Mouse (Mus musculus) ES-Bruce4 (cell line): ENCODE results near the gene Smim22. TPM values are rescaled to one million over a fixed set of nuclear protein-coding genes. Genes with fewer than 3 reads are reported as not detected.

Experiments
- H3K27ac ChIP-seq: 2 replicates; pipeline ENCODE4 v1.5.1; 2012; ENCODE audit warnings: low read length, inconsistent platforms; ENCODE audit not compliant: insufficient read depth
- H3K27me3 ChIP-seq: 2 replicates; pipeline ENCODE4 v1.6.1; 2012; ENCODE audit warnings: mild to moderate bottlenecking, low read length, inconsistent platforms; ENCODE audit not compliant: control insufficient read depth, poor library complexity, insufficient read depth, severe bottlenecking
- H3K36me3 ChIP-seq: 2 replicates; pipeline ENCODE4 v1.6.1; 2012; ENCODE audit warnings: inconsistent platforms, mild to moderate bottlenecking, low read length, moderate library complexity; ENCODE audit not compliant: control insufficient read depth, poor library complexity, insufficient read depth, severe bottlenecking
- H3K4me1 ChIP-seq: one replicate; pipeline ENCODE4 v1.8.1; 2011; ENCODE audit warnings: low read length; ENCODE audit not compliant: control insufficient read depth, insufficient read depth
- H3K4me3 ChIP-seq: 2 replicates; pipeline ENCODE4 v1.5.1; 2011; ENCODE audit warnings: low read depth, mild to moderate bottlenecking, low read length
- H3K9ac ChIP-seq: 2 replicates; pipeline ENCODE4 v1.6.1; 2012; ENCODE audit warnings: low read depth, mild to moderate bottlenecking, inconsistent platforms; ENCODE audit not compliant: poor library complexity, severe bottlenecking
- H3K9me3 ChIP-seq: replicated peaks from 2 replicates; pipeline ENCODE4 v1.6.1; 2012; ENCODE audit warnings: mild to moderate bottlenecking, low read length, inconsistent platforms; ENCODE audit not compliant: control insufficient read depth, poor library complexity, insufficient read depth, severe bottlenecking
- CTCF ChIP-seq: IDR thresholded peaks from one replicate; pipeline ENCODE4 v1.8.1; 2011; ENCODE audit warnings: low read depth, low read length
- EP300 ChIP-seq: IDR thresholded peaks from 2 replicates; pipeline ENCODE4 v1.6.1; 2011; ENCODE audit warnings: low read depth, low read length; ENCODE audit not compliant: insufficient read depth
- POLR2A ChIP-seq: IDR thresholded peaks from one replicate; pipeline ENCODE4 v1.8.1; 2011; ENCODE audit warnings: low read length; ENCODE audit not compliant: insufficient read depth
- polyA plus RNA-seq: library from polyadenylated mRNA; stranded (reverse); fragments of >200 nt; gene quantifications from 2 replicates; pipeline ENCODE4 v1.2.4, GENCODE M21; 2011; ENCODE audit warnings: low read depth; ENCODE audit not compliant: missing spikeins, insufficient read depth, insufficient read length

Smim22 gene
- polyA plus RNA-seq, 1 experiment = 7.7 TPM

DNA sequence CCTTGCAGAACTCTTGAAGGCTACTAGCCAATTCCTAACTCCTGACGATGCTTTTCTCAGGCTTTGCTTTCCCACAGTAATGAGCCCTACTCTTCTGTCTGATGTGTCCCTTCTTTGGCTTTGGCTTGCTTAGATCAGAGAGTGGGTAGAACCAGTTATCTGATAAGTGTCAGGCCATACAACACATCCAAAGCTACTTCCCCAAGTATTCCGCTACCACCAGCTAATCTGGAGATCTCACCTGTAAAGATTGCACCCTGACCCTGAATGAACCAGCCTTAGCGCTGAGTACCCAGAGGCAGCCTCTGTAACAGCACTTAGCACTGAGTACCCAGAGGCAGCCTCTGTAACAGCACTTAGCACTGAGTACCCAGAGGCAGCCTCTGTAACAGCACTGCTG, 38.2 kb downstream of the Smim22 start:
- no peak overlapping the region for H3K4me3 ChIP-seq
- peaks cover 53% of the 10 kb centered on the region for H3K36me3 ChIP-seq

DNA sequence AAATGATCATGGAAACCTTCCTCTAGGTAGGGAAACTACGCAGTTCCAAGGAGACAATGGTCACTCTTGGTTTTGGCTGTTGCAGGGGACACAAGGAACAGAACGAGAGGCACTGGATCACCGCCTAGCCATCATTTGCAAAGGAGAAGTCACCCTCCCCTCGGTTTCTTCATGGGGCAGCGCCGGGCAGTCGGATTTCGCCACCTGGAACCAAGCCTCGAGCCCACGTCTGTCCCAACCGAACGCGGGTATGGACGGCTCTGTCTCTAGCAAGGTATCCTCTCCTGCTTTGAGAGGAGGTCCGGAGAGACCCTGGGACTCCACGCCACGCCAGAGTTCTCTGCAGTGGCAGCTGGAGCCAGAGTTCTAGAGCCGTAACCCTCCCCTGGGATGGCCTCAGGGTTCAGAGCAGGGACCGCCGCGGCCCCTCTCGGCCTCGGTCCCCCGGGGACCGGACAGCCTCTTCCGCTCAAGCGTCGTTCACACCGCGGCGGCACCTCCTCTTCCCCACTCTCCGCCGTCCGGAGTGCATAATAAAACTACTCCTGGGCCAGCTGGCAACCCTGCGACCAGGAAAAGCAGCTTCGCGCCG, 42.2 kb downstream of the Smim22 start:
- peaks cover 22% of the 10 kb centered on the region for H3K36me3 ChIP-seq
- peak overlapping the region; percentile 86 for H3K4me3 ChIP-seq
- TF ChIP-seq POLR2A = no peak
- no peak for TF ChIP-seq CTCF
- TF ChIP-seq EP300 = no peak
- H3K9me3 ChIP-seq = no peaks in the 10 kb centered on the region
- H3K27me3 ChIP-seq = no peaks in the 10 kb centered on the region
- peak overlapping the region; percentile 88 for H3K9ac ChIP-seq
- no peak overlapping the region for H3K27ac ChIP-seq
- H3K4me1 ChIP-seq = no peaks in the 10 kb centered on the region

More for the DNA sequence above, 38.2 kb downstream of the Smim22 start:
- H3K27ac ChIP-seq = no peak overlapping the region
- H3K27me3 ChIP-seq = no peaks in the 10 kb centered on the region
- H3K4me1 ChIP-seq = no peaks in the 10 kb centered on the region
- TF ChIP-seq POLR2A = no peak
- TF ChIP-seq CTCF = no peak
- H3K9ac ChIP-seq = no peak overlapping the region
- H3K9me3 ChIP-seq = no peaks in the 10 kb centered on the region

DNA sequence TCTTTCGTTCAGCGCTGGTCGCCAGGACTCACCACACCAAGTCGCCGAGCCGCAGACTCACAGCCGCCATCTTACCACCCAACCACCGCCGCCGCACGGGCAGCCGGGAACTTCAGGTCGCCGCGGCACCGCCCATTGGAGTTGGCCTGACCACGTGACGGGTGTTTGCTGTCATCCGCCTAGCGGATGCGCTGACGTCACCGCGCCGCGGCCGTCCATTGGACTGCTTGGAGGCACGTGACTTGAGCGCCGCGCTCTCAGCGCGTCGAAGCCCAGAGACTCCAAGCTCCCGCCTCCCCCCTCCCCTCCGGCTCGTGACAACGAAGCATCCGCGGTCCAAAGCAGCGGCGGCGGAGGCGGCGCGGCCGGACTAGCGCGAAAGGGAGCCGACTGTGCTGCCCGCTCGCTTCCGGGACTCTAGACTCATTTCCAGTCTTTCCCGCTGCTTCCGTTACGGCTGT, 42.7 kb downstream of the Smim22 start, which contains the start of the genes Glyr1 and Ubn1:
Gene Glyr1, minus strand, starts transcription at position 90 of the 461 bp plus-strand sequence.
Gene Ubn1, plus strand, starts transcription at position 284 of the 461 bp plus-strand sequence.
- no peaks in the 10 kb centered on the region for H3K4me1 ChIP-seq
- no peaks in the 10 kb centered on the region for H3K27me3 ChIP-seq
- peak within 1 kb of the TSS; percentile 86 for H3K4me3 ChIP-seq
- TF ChIP-seq CTCF (no peak), POLR2A (peak; percentile 86)
- no peak within 1 kb of the TSS for H3K27ac ChIP-seq
- H3K9ac ChIP-seq = peak within 1 kb of the TSS; percentile 88
- H3K36me3 ChIP-seq = peaks cover 21% of the 10 kb centered on the region
- H3K9me3 ChIP-seq = no peaks in the 10 kb centered on the region

DNA sequence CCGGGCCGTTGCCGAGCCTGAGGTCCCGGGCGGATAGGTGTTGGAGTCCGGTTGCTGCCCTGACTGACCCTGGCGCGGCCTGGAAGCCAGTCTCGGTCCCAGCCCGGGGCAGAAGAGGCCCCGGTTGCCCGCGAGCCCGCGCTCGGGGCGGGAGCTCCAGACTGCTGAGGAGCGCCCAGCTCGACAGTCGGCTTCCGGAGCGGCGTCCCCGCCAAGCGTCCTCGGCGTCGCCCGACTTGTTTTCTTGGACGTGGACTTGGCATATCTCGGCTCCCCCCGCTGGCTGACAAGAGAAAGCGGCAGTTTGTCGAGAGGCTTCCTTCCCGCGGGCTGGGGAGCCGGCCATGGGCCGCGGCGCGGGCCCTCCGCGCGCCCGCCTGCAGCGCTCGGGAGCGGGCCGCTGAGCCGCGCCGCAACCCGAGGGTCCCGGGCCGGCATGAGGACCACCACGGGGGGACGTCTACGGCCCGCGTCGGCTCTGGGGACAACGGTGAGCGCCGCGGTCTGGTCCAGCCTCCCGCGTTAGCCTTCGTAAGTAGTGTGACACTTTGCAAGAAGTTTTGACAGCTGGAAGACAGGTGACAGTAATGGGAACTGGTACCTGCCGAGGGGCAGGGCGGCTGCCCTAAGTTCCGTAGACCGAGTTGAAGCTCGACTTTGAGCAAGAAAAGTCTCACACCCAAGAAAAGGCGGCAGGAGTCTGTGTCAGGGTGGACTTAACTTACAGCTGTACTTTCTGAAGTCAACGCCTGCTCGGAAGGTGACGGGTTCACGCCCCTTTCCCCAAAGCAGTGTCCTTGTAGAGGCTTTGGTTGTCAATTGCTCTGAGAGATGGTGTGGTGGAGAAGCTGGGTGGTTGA, 43.4 kb downstream of the Smim22 start:
- peaks cover 18% of the 10 kb centered on the region for H3K36me3 ChIP-seq
- H3K27ac ChIP-seq = no peak overlapping the region
- peak overlapping the region; percentile 83 for H3K4me3 ChIP-seq
- no peaks in the 10 kb centered on the region for H3K9me3 ChIP-seq
- peak overlapping the region; percentile 82 for H3K9ac ChIP-seq
- no peak for TF ChIP-seq POLR2A
- TF ChIP-seq CTCF = no peak
- TF ChIP-seq EP300 = no peak
- H3K27me3 ChIP-seq = no peaks in the 10 kb centered on the region
- H3K4me1 ChIP-seq = no peaks in the 10 kb centered on the region

Other genes starting within 250 kb of the Smim22 start
- gene Cdip1, start 217.0 kb upstream of the Smim22 start, polyA plus RNA-seq = 46.5 and 50.5 TPM in 2 replicates
- not detected in 2 replicates for gene 4930562C15Rik, start 171.9 kb upstream of the Smim22 start, polyA plus RNA-seq
- gene Ubald1, start 127.0 kb upstream of the Smim22 start, polyA plus RNA-seq = 31.1 and 32.7 TPM in 2 replicates
- gene Mgrn1, start 121.0 kb upstream of the Smim22 start, polyA plus RNA-seq = 46.6 and 47.8 TPM in 2 replicates
- gene Nudt16l1, start 68.5 kb upstream of the Smim22 start, polyA plus RNA-seq = 37.8 and 41.0 TPM in 2 replicates
- 22.4 and 28.4 TPM in 2 replicates for gene Anks3, start 43.1 kb upstream of the Smim22 start, polyA plus RNA-seq
- not detected in 2 replicates for gene Sept12, start 9.4 kb upstream of the Smim22 start, polyA plus RNA-seq
- 40.8 and 44.5 TPM in 2 replicates for gene Rogdi, start 6.3 kb downstream of the Smim22 start, polyA plus RNA-seq
- 85.9 and 92.5 TPM in 2 replicates for gene Glyr1, start 42.6 kb downstream of the Smim22 start, polyA plus RNA-seq
- 25.3 and 25.9 TPM in 2 replicates for gene Ubn1, start 42.8 kb downstream of the Smim22 start, polyA plus RNA-seq
- gene Ppl, start 125.1 kb downstream of the Smim22 start, polyA plus RNA-seq = 11.4 and 12.1 TPM in 2 replicates
- 2.4 and 3.0 TPM in 2 replicates for gene Sec14l5, start 139.8 kb downstream of the Smim22 start, polyA plus RNA-seq
- gene Nagpa, start 196.7 kb downstream of the Smim22 start, polyA plus RNA-seq = 3.9 and 5.1 TPM in 2 replicates
- gene AU021092, start 215.0 kb downstream of the Smim22 start, polyA plus RNA-seq = not detected in 2 replicates
- 9.1 and 13.4 TPM in 2 replicates for gene Alg1, start 226.3 kb downstream of the Smim22 start, polyA plus RNA-seq
- gene Eef2kmt, start 248.7 kb downstream of the Smim22 start, polyA plus RNA-seq = 21.9 and 25.5 TPM in 2 replicates